Mouse (Mus musculus): Measurements from ENCODE around the gene Crebbp. TPM values are rescaled to one million over a fixed set of nuclear protein-coding genes. Genes with fewer than 3 reads are reported as not detected.
A peak's percentile ranks its signal among the peaks of the same experiment; 100 is the strongest.

Gene Crebbp
- polyA plus RNA-seq, 1 experiment from 2014 or later, result 14.8 TPM

GRCm38 (mm10) chr16:4175134-4175533 lies 38.7 kb downstream of the Crebbp start:
- no peak overlapping the region for H3K27ac ChIP-seq (replicated peaks)
- DNase-seq (ENCODE audit: low spot score) (no peak), ATAC-seq (ENCODE audit: low FRiP score, low TSS enrichment) (no peak)
- no peak for TF ChIP-seq EP300 (optimal IDR thresholded peaks at IDR 0.05)
- no peak for TF ChIP-seq CTCF (IDR thresholded peaks at IDR 0.05; ENCODE audit: low read depth)
- no peaks in the 10 kb centered on the region for H3K9me3 ChIP-seq (ENCODE audit: control insufficient read depth, low read length)
- no peaks in the 10 kb centered on the region for H3K4me1 ChIP-seq (replicated peaks; ENCODE audit: control insufficient read depth, insufficient read depth)
- H3K36me3 ChIP-seq (ENCODE audit: control insufficient read depth, insufficient read depth, low read length), result peaks cover 11% of the 10 kb centered on the region; the same call in 1 of the 2 replicates
- 95% methylated on average over 3 of the region's 3 CpGs for WGBS
- H3K9ac ChIP-seq (ENCODE audit: low read length), result no peak overlapping the region
- no peak overlapping the region for H3K4me3 ChIP-seq (ENCODE audit: low read depth, low read length)
- H3K4me2 ChIP-seq (replicated peaks; ENCODE audit: low read depth), result no peak overlapping the region
- H3K27me3 ChIP-seq (ENCODE audit: control insufficient read depth, insufficient read depth, low read length), result no peaks in the 10 kb centered on the region

- H3K4me3 ChIP-seq (ENCODE audit: low read depth, low read length), result no peak overlapping the region
- no peak overlapping the region for H3K4me2 ChIP-seq (replicated peaks; ENCODE audit: low read depth)
- no peaks in the 10 kb centered on the region for H3K27me3 ChIP-seq (ENCODE audit: control insufficient read depth, insufficient read depth, low read length)
- H3K4me1 ChIP-seq (replicated peaks; ENCODE audit: control insufficient read depth, insufficient read depth), result no peaks in the 10 kb centered on the region
- no peak for ATAC-seq (ENCODE audit: low FRiP score, low TSS enrichment)
- H3K9me3 ChIP-seq (ENCODE audit: control insufficient read depth, low read length), result no peaks in the 10 kb centered on the region
- no peak for TF ChIP-seq EP300 (optimal IDR thresholded peaks at IDR 0.05)
- no peak for TF ChIP-seq CTCF (IDR thresholded peaks at IDR 0.05; ENCODE audit: low read depth)
- no peak overlapping the region for H3K27ac ChIP-seq (replicated peaks)
- H3K36me3 ChIP-seq (ENCODE audit: control insufficient read depth, insufficient read depth, low read length), result no peaks in the 10 kb centered on the region
- DNase-seq (ENCODE audit: low spot score), result no peak
- no peak overlapping the region for H3K9ac ChIP-seq (ENCODE audit: low read length)
- WGBS, result 65% methylated on average over 3 of the region's 3 CpGs
Measured at GRCm38 (mm10) chr16:4169530-4169929, 44.3 kb downstream of the Crebbp start.

- Histone ChIP-seq H3K9me3 (ENCODE audit: control insufficient read depth, low read length) (no peaks in the 10 kb centered on the region), H3K36me3 (ENCODE audit: control insufficient read depth, insufficient read depth, low read length) (no peaks in the 10 kb centered on the region), H3K27ac (replicated peaks) (no peak overlapping the region), H3K4me3 (ENCODE audit: low read depth, low read length) (no peak overlapping the region), H3K4me2 (replicated peaks; ENCODE audit: low read depth) (no peak overlapping the region), H3K27me3 (ENCODE audit: control insufficient read depth, insufficient read depth, low read length) (no peaks in the 10 kb centered on the region), H3K4me1 (replicated peaks; ENCODE audit: control insufficient read depth, insufficient read depth) (no peaks in the 10 kb centered on the region), H3K9ac (ENCODE audit: low read length) (no peak overlapping the region)
- 98% methylated on average over 1 of the region's 1 CpGs for WGBS
- TF ChIP-seq CTCF (IDR thresholded peaks at IDR 0.05; ENCODE audit: low read depth) (peak; percentile 50), EP300 (optimal IDR thresholded peaks at IDR 0.05) (no peak)
- DNase-seq (ENCODE audit: low spot score) (no peak), ATAC-seq (ENCODE audit: low FRiP score, low TSS enrichment) (no peak)
Measured at GRCm38 (mm10) chr16:4168476-4168875, 45.3 kb downstream of the Crebbp start.

DNA sequence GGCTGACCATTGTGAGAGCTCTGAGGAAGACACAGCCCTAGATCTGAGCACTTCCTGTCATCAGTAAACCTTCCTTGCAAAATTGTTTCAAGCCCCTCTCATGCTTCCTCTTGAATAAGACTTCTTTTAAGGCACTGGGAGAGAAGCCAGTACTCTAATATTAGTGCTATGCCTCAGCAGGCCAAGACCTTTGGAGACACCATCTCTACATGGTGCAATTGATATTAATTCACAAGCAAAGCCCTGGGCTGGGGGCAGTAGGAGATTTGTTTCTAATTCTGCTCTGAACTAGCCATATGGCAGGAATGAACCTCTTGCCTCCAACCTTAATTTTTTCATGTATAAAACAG lies 52.9 kb downstream of the Crebbp start:
- no peaks in the 10 kb centered on the region for H3K9me3 ChIP-seq (ENCODE audit: control insufficient read depth, low read length)
- H3K4me3 ChIP-seq (ENCODE audit: low read depth, low read length), result no peak overlapping the region
- no peak overlapping the region for H3K27ac ChIP-seq (replicated peaks)
- DNase-seq (ENCODE audit: low spot score) (no peak), ATAC-seq (ENCODE audit: low FRiP score, low TSS enrichment) (no peak)
- no peaks in the 10 kb centered on the region for H3K36me3 ChIP-seq (ENCODE audit: control insufficient read depth, insufficient read depth, low read length)
- H3K27me3 ChIP-seq (ENCODE audit: control insufficient read depth, insufficient read depth, low read length), result no peaks in the 10 kb centered on the region
- H3K9ac ChIP-seq (ENCODE audit: low read length), result no peak overlapping the region
- TF ChIP-seq EP300 (optimal IDR thresholded peaks at IDR 0.05) (no peak), CTCF (IDR thresholded peaks at IDR 0.05; ENCODE audit: low read depth) (no peak)
- no peaks in the 10 kb centered on the region for H3K4me1 ChIP-seq (replicated peaks; ENCODE audit: control insufficient read depth, insufficient read depth)
- H3K4me2 ChIP-seq (replicated peaks; ENCODE audit: low read depth), result no peak overlapping the region

GRCm38 (mm10) chr16:4160246-4160897 lies 53.4 kb downstream of the Crebbp start:
- Histone ChIP-seq H3K4me3 (ENCODE audit: low read depth, low read length) (no peak overlapping the region), H3K27ac (replicated peaks) (no peak overlapping the region), H3K4me2 (replicated peaks; ENCODE audit: low read depth) (no peak overlapping the region), H3K9me3 (ENCODE audit: control insufficient read depth, low read length) (no peaks in the 10 kb centered on the region), H3K9ac (ENCODE audit: low read length) (no peak overlapping the region), H3K27me3 (ENCODE audit: control insufficient read depth, insufficient read depth, low read length) (no peaks in the 10 kb centered on the region), H3K36me3 (ENCODE audit: control insufficient read depth, insufficient read depth, low read length) (no peaks in the 10 kb centered on the region), H3K4me1 (replicated peaks; ENCODE audit: control insufficient read depth, insufficient read depth) (no peaks in the 10 kb centered on the region)
- ATAC-seq (ENCODE audit: low FRiP score, low TSS enrichment) (peak; percentile 57; the same call in 1 of the 2 replicates), DNase-seq (ENCODE audit: low spot score) (no peak)
- WGBS, result 58% methylated on average over 4 of the region's 4 CpGs
- TF ChIP-seq EP300 (optimal IDR thresholded peaks at IDR 0.05), result no peak
- TF ChIP-seq CTCF (IDR thresholded peaks at IDR 0.05; ENCODE audit: low read depth), result no peak

- Histone ChIP-seq H3K4me1 (replicated peaks; ENCODE audit: control insufficient read depth, insufficient read depth) (no peaks in the 10 kb centered on the region), H3K27ac (replicated peaks) (no peak overlapping the region), H3K9me3 (ENCODE audit: control insufficient read depth, low read length) (no peaks in the 10 kb centered on the region), H3K9ac (ENCODE audit: low read length) (no peak overlapping the region), H3K4me2 (replicated peaks; ENCODE audit: low read depth) (no peak overlapping the region), H3K4me3 (ENCODE audit: low read depth, low read length) (no peak overlapping the region), H3K36me3 (ENCODE audit: control insufficient read depth, insufficient read depth, low read length) (no peaks in the 10 kb centered on the region; the same call in 1 of the 2 replicates), H3K27me3 (ENCODE audit: control insufficient read depth, insufficient read depth, low read length) (no peaks in the 10 kb centered on the region)
- 95% methylated on average over 1 of the region's 1 CpGs for WGBS
- no peak for ATAC-seq (ENCODE audit: low FRiP score, low TSS enrichment)
- no peak for TF ChIP-seq EP300 (optimal IDR thresholded peaks at IDR 0.05)
- TF ChIP-seq CTCF (IDR thresholded peaks at IDR 0.05; ENCODE audit: low read depth), result no peak
- DNase-seq (ENCODE audit: low spot score), result no peak
Measured at GRCm38 (mm10) chr16:4153121-4153520, 60.7 kb downstream of the Crebbp start.

All from stomach, postnatal 0 days (tissue).